Mouse (Mus musculus) right cerebral cortex, adult 18-20 months (tissue): ENCODE measurements around the gene Rnaseh2a.
A peak's percentile ranks its signal among the peaks of the same experiment; 100 is the strongest.

Experiments
- DNase-seq: peaks from one replicate; pipeline ENCODE4 v3.0.0; 2022; ENCODE audit warnings: mixed read lengths

The Rnaseh2a gene

GRCm38 (mm10) chr8:84965731-84966291, 3.8 kb downstream of the Rnaseh2a start:
- DNase-seq = peak; percentile 97

- DNase-seq = no peak
These were observed 5.6 kb downstream of the Rnaseh2a start for GRCm38 (mm10) chr8:84963952-84964351.

GRCm38 (mm10) chr8:84959811-84960210, 9.8 kb downstream of the Rnaseh2a start:
- DNase-seq = no peak

- peak; percentile 71 for DNase-seq
These were observed 12.8 kb downstream of the Rnaseh2a start for GRCm38 (mm10) chr8:84956768-84957167.

- no peak for DNase-seq
These were observed 16.8 kb downstream of the Rnaseh2a start for GRCm38 (mm10) chr8:84952612-84953255.

- DNase-seq = no peak
These were observed 19.8 kb downstream of the Rnaseh2a start for GRCm38 (mm10) chr8:84949753-84950152.

- DNase-seq = no peak
These were observed 22.4 kb downstream of the Rnaseh2a start for GRCm38 (mm10) chr8:84947241-84947545.

- no peak for DNase-seq
These were observed 22.9 kb downstream of the Rnaseh2a start, which contains the start of gene Rtbdn for GRCm38 (mm10) chr8:84946528-84947240. Gene Rtbdn, plus strand, starts transcription at chr8:84946991.

- peak; percentile 45 for DNase-seq
These were observed 23.7 kb downstream of the Rnaseh2a start for GRCm38 (mm10) chr8:84945633-84946527.

- DNase-seq = peak; percentile 89
These were observed 24.3 kb downstream of the Rnaseh2a start for GRCm38 (mm10) chr8:84945235-84945632.

GRCm38 (mm10) chr8:84944478-84945160, 24.9 kb downstream of the Rnaseh2a start:
- peak; percentile 84 for DNase-seq

- DNase-seq = no peak
These were observed 25.9 kb downstream of the Rnaseh2a start for GRCm38 (mm10) chr8:84943699-84944098.

GRCm38 (mm10) chr8:84937620-84938485, 31.7 kb downstream of the Rnaseh2a start:
- no peak for DNase-seq

GRCm38 (mm10) chr8:84936962-84937546, 32.5 kb downstream of the Rnaseh2a start, which contains the start of gene Mast1:
Gene Mast1, minus strand, starts transcription at chr8:84937359.
- peak; percentile 81 for DNase-seq

- DNase-seq = no peak
These were observed 33.3 kb downstream of the Rnaseh2a start for GRCm38 (mm10) chr8:84936041-84936961.

- DNase-seq = no peak
These were observed 34.1 kb downstream of the Rnaseh2a start for GRCm38 (mm10) chr8:84935489-84935888.

- peak; percentile 62 for DNase-seq
These were observed 34.7 kb downstream of the Rnaseh2a start for GRCm38 (mm10) chr8:84934860-84935259.

- DNase-seq = peak; percentile 58
These were observed 35.6 kb downstream of the Rnaseh2a start for GRCm38 (mm10) chr8:84933767-84934559.

GRCm38 (mm10) chr8:84930582-84930981, 39.0 kb downstream of the Rnaseh2a start:
- DNase-seq = no peak
